Mouse (Mus musculus) ES-E14 (cell line): Measurements from ENCODE around the gene Xrcc5.

Experiments used
- CHD2 ChIP-seq: IDR thresholded peaks from 2 replicates; pipeline ENCODE4 v1.6.1; 2014; ENCODE audit warnings: mild to moderate bottlenecking, low read depth, low read length, inconsistent platforms
- HCFC1 ChIP-seq: IDR thresholded peaks from 2 replicates; pipeline ENCODE4 v1.6.1; 2012; ENCODE audit warnings: low read length, inconsistent platforms, borderline replicate concordance; ENCODE audit not compliant: insufficient read depth
- ZC3H11A ChIP-seq: IDR thresholded peaks from 2 replicates; pipeline ENCODE4 v1.6.1; 2012; ENCODE audit warnings: low read depth, mild to moderate bottlenecking, inconsistent platforms, low read length, borderline replicate concordance
- ZNF384 ChIP-seq: IDR thresholded peaks from 2 replicates; pipeline ENCODE4 v1.6.1; 2012; ENCODE audit warnings: low read depth, low read length, inconsistent platforms

DNA sequence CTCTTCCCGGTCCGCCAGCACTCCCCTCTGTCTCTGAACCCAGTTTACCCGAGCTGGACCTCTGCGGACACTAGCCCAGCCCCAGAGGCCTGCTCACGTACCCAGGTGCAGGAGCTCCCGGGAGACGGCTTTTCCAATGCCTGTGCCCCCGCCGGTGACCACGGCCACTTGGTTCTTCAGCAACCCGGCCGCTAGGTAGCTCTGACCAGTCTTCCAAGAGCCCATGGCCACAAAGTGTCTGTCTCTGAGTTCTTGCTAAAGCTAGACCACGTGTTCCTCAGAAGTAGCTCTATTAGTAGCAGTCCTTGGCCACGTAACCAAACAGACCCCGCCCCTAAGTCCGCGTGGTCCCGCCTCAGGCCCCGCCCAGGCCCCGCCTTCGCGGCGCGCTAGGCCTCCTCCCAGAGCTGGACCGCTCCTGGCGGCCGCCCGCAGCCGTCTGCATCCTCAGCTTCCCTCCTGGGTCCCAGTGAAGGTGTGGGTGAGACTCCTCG is 23.2 kb upstream of the Xrcc5 start, which contains the start of the genes Pecr and Tmem169:
- TF ChIP-seq CHD2 (no peak), ZC3H11A (no peak), ZNF384 (no peak), HCFC1 (no peak)
